ENCODE assay signal across 8 mouse cellular contexts in the genomic region with DNA sequence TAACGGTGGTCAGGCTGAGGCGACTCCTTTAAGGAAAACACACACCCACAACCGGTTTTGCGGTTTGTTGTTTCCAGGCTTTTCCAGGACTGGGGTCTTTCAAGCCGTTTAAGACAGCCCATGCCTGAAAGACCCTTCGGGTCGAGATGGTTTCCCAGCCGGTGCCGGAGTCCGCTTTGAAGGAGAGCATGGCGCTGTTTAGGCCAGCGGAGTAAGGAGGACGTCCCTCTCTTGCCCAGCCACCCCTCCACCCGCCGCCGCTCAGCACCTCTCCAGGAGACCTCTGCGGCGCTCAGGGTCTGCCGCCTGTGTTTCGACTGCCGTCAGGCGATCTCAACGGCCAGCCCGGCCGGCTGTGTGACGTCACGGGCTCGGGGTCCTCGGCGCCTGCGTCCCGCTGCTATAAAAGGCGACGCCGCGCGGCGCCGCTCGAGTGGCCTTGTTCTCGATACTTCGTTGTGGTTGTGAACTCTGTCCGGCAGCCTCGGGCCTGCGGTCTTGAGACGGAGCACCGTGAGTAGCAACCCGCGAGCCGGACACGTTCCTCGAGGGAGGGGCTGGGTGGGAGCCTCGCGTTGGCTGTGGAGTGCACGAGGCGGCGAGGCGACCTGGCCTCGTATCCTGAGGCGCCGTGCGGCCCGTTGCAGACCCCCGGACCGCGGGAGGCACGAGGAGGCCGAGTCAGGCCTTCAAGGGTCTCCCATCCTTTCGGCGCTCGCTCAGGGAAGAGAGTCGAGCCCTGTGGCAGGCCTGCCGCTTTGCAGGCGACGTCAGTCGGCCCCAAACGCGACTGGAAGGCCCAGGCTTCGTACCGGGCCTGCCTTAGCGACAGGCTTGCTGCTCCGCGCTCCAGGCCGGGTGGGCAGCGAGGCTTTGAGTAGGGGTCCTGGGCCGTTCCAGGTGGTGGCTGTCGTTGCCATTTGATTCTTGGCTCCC. TPM values are rescaled to one million over a fixed set of nuclear protein-coding genes. Genes with fewer than 3 reads are reported as not detected.
DNase-seq lines count a peak whose midpoint lies in the region; ATAC-seq lines count a peak whose summit lies in the region.

A gene (plus strand): TSS at position 390 of the 936 bp plus-strand sequence.

- intact Hi-C loops in left cerebral cortex, postnatal 14 days (cut with DNase I): no loop called here

- H3K27ac ChIP-seq in intestine, embryonic 14.5 days (ENCODE audit: low read depth): peak within 1 kb of the TSS; percentile 100

- peak within 1 kb of the TSS; percentile 99 for H3K9ac ChIP-seq in intestine, embryonic 14.5 days (ENCODE audit: low read length)

- peak within 1 kb of the TSS; percentile 74 for H3K4me2 ChIP-seq in intestine, embryonic 14.5 days (ENCODE audit: low read length)

- no peaks in the 10 kb centered on the region for H3K27me3 ChIP-seq in intestine, embryonic 14.5 days (replicated peaks; ENCODE audit: control insufficient read depth, insufficient read depth, low read length)

- ATAC-seq in intestine, embryonic 14.5 days (replicated peaks; ENCODE audit: low FRiP score, low TSS enrichment, low read depth): peak; percentile 92

- H3K36me3 ChIP-seq in intestine, embryonic 14.5 days (ENCODE audit: control insufficient read depth, insufficient read depth, low read length): peaks cover 6% of the 10 kb centered on the region; the same call in 1 of the 2 replicates

- H3K4me3 ChIP-seq in intestine, embryonic 14.5 days (ENCODE audit: low read depth, low read length): peak within 1 kb of the TSS; percentile 96

- peak; percentile 93 to 99 for DNase-seq in adrenal gland, adult (ENCODE audit: inconsistent age in 2 of 2, low spot score in 1 of 2)
- peak; percentile 92 for DNase-seq in embryo, embryonic 10.5 days (ENCODE audit: low spot score)
- DNase-seq in gastrocnemius, postnatal 25 days: peak; percentile 89
- DNase-seq in intestine, embryonic 14.5 days (ENCODE audit: low spot score): peak; percentile 99
- DNase-seq in left cerebral cortex, postnatal 14 days (ENCODE audit: low spot score in 2 of 2): peak; percentile 93 to 94
- peak; percentile 95 for DNase-seq in mesoderm, embryonic 11.5 days (ENCODE audit: low read depth, low spot score)
- DNase-seq in right cerebral cortex, postnatal 36 days (ENCODE audit: low spot score in 2 of 2): peak; percentile 83 to 86
- DNase-seq in yolk sac, embryonic 10.5 days (ENCODE audit: low spot score): peak; percentile 89

- no peaks in the 10 kb centered on the region for H3K9me3 ChIP-seq in intestine, embryonic 14.5 days (ENCODE audit: control insufficient read depth, low read length)

- under 1% methylated on average over 87 of the region's 87 CpGs for WGBS in intestine, embryonic 14.5 days

- peaks cover 20% of the 10 kb centered on the region; the same call in 1 of the 2 replicates for H3K4me1 ChIP-seq in intestine, embryonic 14.5 days (replicated peaks; ENCODE audit: control insufficient read depth, insufficient read depth, low read length)

RNA-seq across cellular contexts. Expression of the gene that starts here (rescaled TPM):
- 100 to 1,000 TPM; 255 to 270 TPM for total RNA-seq in gastrocnemius, postnatal 25 days (2021)
- polyA plus RNA-seq in intestine, embryonic 14.5 days (2014; fragmentation: Nextera tagmentation; extraction: Ambion mirVana): 743 and 772 TPM in 2 replicates
- 100 to 1,000 TPM; 473 to 503 TPM for total RNA-seq in left cerebral cortex, postnatal 14 days (2021)

Comparison
In these comparisons a context has a peak if more than half of its experiments do, and no peak if none do; other contexts are left out.
1. Peak in every context shown above with its lines: DNase-seq, ATAC-seq, H3K4me3 ChIP-seq and H3K27ac ChIP-seq.